Mouse (Mus musculus): ENCODE data around the gene Twnk. TPM values are rescaled to one million over a fixed set of nuclear protein-coding genes. Genes with fewer than 3 reads are reported as not detected.
A peak's percentile ranks its signal among the peaks of the same experiment; 100 is the strongest.

Twnk gene
- polyA plus RNA-seq, 1 experiment from 2014 or later = 13.4 TPM

- peaks cover 9% of the 10 kb centered on the region for H3K36me3 ChIP-seq (ENCODE audit: control insufficient read depth, insufficient read depth)
- 78% methylated on average over 4 of the region's 4 CpGs for WGBS (ENCODE audit: insufficient replicate concordance)
- no peak overlapping the region for H3K4me3 ChIP-seq (ENCODE audit: low read depth, low read length)
- H3K9ac ChIP-seq (ENCODE audit: low read depth, low read length) = no peak overlapping the region
- no peak for ATAC-seq (ENCODE audit: low read depth)
- H3K9me3 ChIP-seq (replicated peaks; ENCODE audit: control insufficient read depth, low read length) = no peaks in the 10 kb centered on the region
- H3K4me2 ChIP-seq (ENCODE audit: low read depth, low read length) = no peak overlapping the region
- peaks cover 5% of the 10 kb centered on the region for H3K4me1 ChIP-seq (ENCODE audit: control insufficient read depth, low read depth, low read length)
- H3K27ac ChIP-seq (ENCODE audit: low read length) = no peak overlapping the region
- peaks cover 22% of the 10 kb centered on the region for H3K27me3 ChIP-seq (ENCODE audit: control insufficient read depth, insufficient read depth, low read depth, low read length)
Observed at GRCm38 (mm10) chr19:44984420-44984819, 21.0 kb upstream of the Twnk start.

DNA sequence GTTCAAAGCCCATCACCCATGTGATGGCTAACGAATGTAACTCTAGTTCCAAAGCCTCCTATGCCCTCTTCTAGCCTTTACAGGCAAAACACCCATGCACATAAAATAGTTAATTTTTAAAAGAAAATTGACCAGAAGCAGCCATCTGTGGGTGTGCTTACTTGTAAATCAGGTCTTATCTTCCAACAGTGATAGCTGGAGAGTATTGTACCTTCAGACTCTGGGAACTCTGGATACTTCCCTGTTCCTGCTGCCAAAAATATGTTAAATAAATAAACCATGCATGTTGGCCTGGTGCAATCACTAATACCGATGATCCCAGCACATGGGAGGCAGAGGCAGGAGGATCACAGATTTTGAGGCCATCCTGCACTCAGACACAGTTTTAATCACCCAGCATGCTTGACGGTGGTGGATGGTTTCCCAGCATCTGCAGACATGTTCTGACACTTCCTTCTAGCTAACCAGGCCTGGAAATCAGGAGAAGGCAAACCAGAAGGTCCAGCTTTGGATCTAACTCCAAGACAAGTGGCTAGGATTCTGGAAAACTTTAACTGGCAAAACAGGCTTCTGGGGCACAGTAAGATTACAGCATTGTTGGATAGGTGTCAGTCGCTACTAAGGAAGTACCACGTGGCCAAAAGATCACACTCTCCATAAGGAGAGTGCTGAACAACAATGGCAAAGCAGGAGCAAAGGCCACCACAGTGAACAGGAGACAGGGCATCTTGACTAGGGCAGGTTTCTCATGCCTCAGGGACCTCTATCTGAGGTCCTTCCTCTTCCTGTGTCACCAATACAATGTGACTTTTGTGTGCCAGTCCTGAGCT is 20.1 kb upstream of the Twnk start:
- Histone ChIP-seq H3K4me1 (ENCODE audit: control insufficient read depth, low read depth, low read length) (peaks cover 5% of the 10 kb centered on the region), H3K9ac (ENCODE audit: low read depth, low read length) (no peak overlapping the region), H3K4me3 (ENCODE audit: low read depth, low read length) (no peak overlapping the region), H3K27me3 (ENCODE audit: control insufficient read depth, insufficient read depth, low read depth, low read length) (peaks cover 29% of the 10 kb centered on the region), H3K27ac (ENCODE audit: low read length) (no peak overlapping the region), H3K36me3 (ENCODE audit: control insufficient read depth, insufficient read depth) (peaks cover 5% of the 10 kb centered on the region), H3K4me2 (ENCODE audit: low read depth, low read length) (no peak overlapping the region), H3K9me3 (replicated peaks; ENCODE audit: control insufficient read depth, low read length) (no peaks in the 10 kb centered on the region)
- 37% methylated on average over 5 of the region's 5 CpGs for WGBS (ENCODE audit: insufficient replicate concordance)
- no peak; the same call in 1 of the 2 replicates for ATAC-seq (ENCODE audit: low read depth)

- Histone ChIP-seq H3K4me2 (ENCODE audit: low read depth, low read length) (no peak overlapping the region), H3K27me3 (ENCODE audit: control insufficient read depth, insufficient read depth, low read depth, low read length) (peaks cover 35% of the 10 kb centered on the region), H3K27ac (ENCODE audit: low read length) (no peak overlapping the region), H3K4me1 (ENCODE audit: control insufficient read depth, low read depth, low read length) (peaks cover 5% of the 10 kb centered on the region), H3K9me3 (replicated peaks; ENCODE audit: control insufficient read depth, low read length) (no peaks in the 10 kb centered on the region), H3K36me3 (ENCODE audit: control insufficient read depth, insufficient read depth) (no peaks in the 10 kb centered on the region), H3K9ac (ENCODE audit: low read depth, low read length) (no peak overlapping the region), H3K4me3 (ENCODE audit: low read depth, low read length) (no peak overlapping the region)
- no peak for ATAC-seq (ENCODE audit: low read depth)
- WGBS (ENCODE audit: insufficient replicate concordance) = 47% methylated on average over 6 of the region's 6 CpGs
Observed at GRCm38 (mm10) chr19:44987004-44987403, 18.5 kb upstream of the Twnk start.

- no peak for ATAC-seq (ENCODE audit: low read depth)
- H3K9me3 ChIP-seq (replicated peaks; ENCODE audit: control insufficient read depth, low read length) = no peaks in the 10 kb centered on the region
- H3K4me1 ChIP-seq (ENCODE audit: control insufficient read depth, low read depth, low read length) = peaks cover 11% of the 10 kb centered on the region
- 50% methylated on average over 6 of the region's 6 CpGs for WGBS (ENCODE audit: insufficient replicate concordance)
- no peaks in the 10 kb centered on the region for H3K36me3 ChIP-seq (ENCODE audit: control insufficient read depth, insufficient read depth)
- H3K27me3 ChIP-seq (ENCODE audit: control insufficient read depth, insufficient read depth, low read depth, low read length) = peaks cover 35% of the 10 kb centered on the region
- H3K9ac ChIP-seq (ENCODE audit: low read depth, low read length) = no peak overlapping the region
- H3K4me3 ChIP-seq (ENCODE audit: low read depth, low read length) = no peak overlapping the region
- no peak overlapping the region for H3K4me2 ChIP-seq (ENCODE audit: low read depth, low read length)
- no peak overlapping the region for H3K27ac ChIP-seq (ENCODE audit: low read length)
Observed at GRCm38 (mm10) chr19:44987851-44988250, 17.6 kb upstream of the Twnk start.

DNA sequence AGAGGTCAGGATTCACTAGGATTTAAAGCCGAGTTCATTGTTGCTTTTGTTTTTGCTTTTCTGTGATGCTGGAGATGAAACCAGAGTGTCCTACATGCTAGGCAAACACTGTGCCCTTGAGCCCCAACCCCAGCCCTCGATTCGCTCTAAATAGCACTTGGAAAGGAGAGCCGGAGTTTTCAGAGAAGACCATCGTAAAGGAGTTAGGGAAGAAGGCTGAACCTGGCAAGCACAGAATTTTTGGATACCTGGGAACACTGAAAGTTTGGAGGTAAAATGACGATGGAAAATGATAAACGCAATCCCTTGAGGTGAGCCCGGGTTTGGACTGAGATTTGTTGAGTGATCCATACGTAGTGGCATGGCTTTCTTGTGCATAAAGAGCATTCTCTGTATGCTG is 17.1 kb upstream of the Twnk start:
- Histone ChIP-seq H3K4me2 (ENCODE audit: low read depth, low read length) (peak overlapping the region; percentile 53), H3K36me3 (ENCODE audit: control insufficient read depth, insufficient read depth) (no peaks in the 10 kb centered on the region), H3K9ac (ENCODE audit: low read depth, low read length) (no peak overlapping the region), H3K27ac (ENCODE audit: low read length) (peak overlapping the region; percentile 26; the same call in 1 of the 2 replicates), H3K27me3 (ENCODE audit: control insufficient read depth, insufficient read depth, low read depth, low read length) (peaks cover 35% of the 10 kb centered on the region), H3K4me1 (ENCODE audit: control insufficient read depth, low read depth, low read length) (peaks cover 11% of the 10 kb centered on the region), H3K9me3 (replicated peaks; ENCODE audit: control insufficient read depth, low read length) (no peaks in the 10 kb centered on the region), H3K4me3 (ENCODE audit: low read depth, low read length) (no peak overlapping the region)
- 32% methylated on average over 9 of the region's 9 CpGs for WGBS (ENCODE audit: insufficient replicate concordance)
- ATAC-seq (ENCODE audit: low read depth) = no peak

GRCm38 (mm10) chr19:44988831-44989566 is 16.5 kb upstream of the Twnk start, which contains the start of gene Sema4g:
Gene Sema4g (plus strand): TSS chr19:44989101.
- under 1% methylated on average over 54 of the region's 58 CpGs for WGBS (ENCODE audit: insufficient replicate concordance)
- peak within 1 kb of the TSS; percentile 53 for H3K4me2 ChIP-seq (ENCODE audit: low read depth, low read length)
- peak within 1 kb of the TSS; percentile 85 for H3K27ac ChIP-seq (ENCODE audit: low read length)
- peaks cover 11% of the 10 kb centered on the region for H3K4me1 ChIP-seq (ENCODE audit: control insufficient read depth, low read depth, low read length)
- H3K4me3 ChIP-seq (ENCODE audit: low read depth, low read length) = peak within 1 kb of the TSS; percentile 61
- H3K36me3 ChIP-seq (ENCODE audit: control insufficient read depth, insufficient read depth) = no peaks in the 10 kb centered on the region
- peak; percentile 68 for ATAC-seq (ENCODE audit: low read depth)
- H3K27me3 ChIP-seq (ENCODE audit: control insufficient read depth, insufficient read depth, low read depth, low read length) = peaks cover 35% of the 10 kb centered on the region
- no peaks in the 10 kb centered on the region for H3K9me3 ChIP-seq (replicated peaks; ENCODE audit: control insufficient read depth, low read length)
- H3K9ac ChIP-seq (ENCODE audit: low read depth, low read length) = peak within 1 kb of the TSS; percentile 64

- Histone ChIP-seq H3K27me3 (ENCODE audit: control insufficient read depth, insufficient read depth, low read depth, low read length) (peaks cover 35% of the 10 kb centered on the region), H3K4me2 (ENCODE audit: low read depth, low read length) (peak overlapping the region; percentile 53), H3K9ac (ENCODE audit: low read depth, low read length) (peak overlapping the region; percentile 64), H3K4me1 (ENCODE audit: control insufficient read depth, low read depth, low read length) (peaks cover 11% of the 10 kb centered on the region), H3K9me3 (replicated peaks; ENCODE audit: control insufficient read depth, low read length) (no peaks in the 10 kb centered on the region), H3K36me3 (ENCODE audit: control insufficient read depth, insufficient read depth) (no peaks in the 10 kb centered on the region), H3K4me3 (ENCODE audit: low read depth, low read length) (peak overlapping the region; percentile 61), H3K27ac (ENCODE audit: low read length) (peak overlapping the region; percentile 85)
- 12% methylated on average over 22 of the region's 22 CpGs for WGBS (ENCODE audit: insufficient replicate concordance)
- ATAC-seq (ENCODE audit: low read depth) = peak; percentile 19; the same call in 1 of the 2 replicates
Observed at GRCm38 (mm10) chr19:44989567-44990495, 15.6 kb upstream of the Twnk start.

DNA sequence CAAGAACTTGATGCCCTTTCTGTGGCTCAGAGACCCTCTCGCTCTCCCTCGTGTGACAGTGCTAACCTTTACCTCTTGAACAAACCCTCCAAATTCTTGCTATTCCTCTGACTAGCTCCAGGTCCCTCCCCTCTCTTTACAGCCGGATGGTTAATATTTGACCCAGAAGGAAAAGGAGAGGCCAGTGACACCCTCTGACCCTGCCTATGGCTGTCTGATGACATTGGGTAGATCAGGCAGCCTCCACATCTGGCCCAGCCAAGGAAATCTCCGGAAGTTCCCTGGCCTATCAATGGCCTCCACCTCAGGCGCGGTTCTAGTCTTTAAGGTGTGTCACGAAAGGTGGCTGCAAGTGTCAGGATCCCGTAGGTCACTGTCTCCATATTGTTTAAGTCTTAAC is 14.4 kb upstream of the Twnk start:
- Histone ChIP-seq H3K27ac (ENCODE audit: low read length) (peak overlapping the region; percentile 53), H3K36me3 (ENCODE audit: control insufficient read depth, insufficient read depth) (no peaks in the 10 kb centered on the region), H3K27me3 (ENCODE audit: control insufficient read depth, insufficient read depth, low read depth, low read length) (peaks cover 35% of the 10 kb centered on the region), H3K4me3 (ENCODE audit: low read depth, low read length) (peak overlapping the region; percentile 61), H3K9ac (ENCODE audit: low read depth, low read length) (no peak overlapping the region), H3K4me1 (ENCODE audit: control insufficient read depth, low read depth, low read length) (peaks cover 11% of the 10 kb centered on the region), H3K9me3 (replicated peaks; ENCODE audit: control insufficient read depth, low read length) (no peaks in the 10 kb centered on the region), H3K4me2 (ENCODE audit: low read depth, low read length) (peak overlapping the region; percentile 43)
- peak; percentile 67 for ATAC-seq (ENCODE audit: low read depth)
- 55% methylated on average over 8 of the region's 8 CpGs for WGBS (ENCODE audit: insufficient replicate concordance)
